Mouse (Mus musculus): Measurements from ENCODE around the gene Rab15.
A peak's percentile ranks its signal among the peaks of the same experiment; 100 is the strongest.
"Not testable (repeated sequence)": the region's sequence is repeated elsewhere in the genome, so short reads cannot be mapped to it uniquely, and the experiment has no call there.

Gene Rab15

DNA sequence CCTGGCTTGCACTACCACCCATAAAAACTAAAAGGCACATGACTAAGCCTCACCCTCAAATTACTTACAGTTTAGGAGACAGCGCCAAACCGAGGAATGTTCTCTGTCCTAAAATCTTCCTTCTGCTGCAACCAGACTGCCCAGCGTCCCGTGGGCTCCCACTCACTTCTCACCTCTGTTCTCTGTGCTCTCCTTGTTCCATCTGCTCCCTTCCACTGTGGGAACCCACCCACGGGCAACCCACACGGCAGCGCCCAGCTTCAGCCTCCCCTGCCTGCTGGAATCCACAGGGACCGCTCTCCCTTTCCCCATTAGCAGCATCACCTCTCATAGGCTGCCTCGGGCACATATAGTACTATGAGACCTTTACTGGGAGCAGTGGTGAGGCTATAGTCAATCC lies 3.8 kb downstream of the Rab15 start:
- no peak for DNase-seq (ENCODE audit: low spot score in 2 of 2)

DNA sequence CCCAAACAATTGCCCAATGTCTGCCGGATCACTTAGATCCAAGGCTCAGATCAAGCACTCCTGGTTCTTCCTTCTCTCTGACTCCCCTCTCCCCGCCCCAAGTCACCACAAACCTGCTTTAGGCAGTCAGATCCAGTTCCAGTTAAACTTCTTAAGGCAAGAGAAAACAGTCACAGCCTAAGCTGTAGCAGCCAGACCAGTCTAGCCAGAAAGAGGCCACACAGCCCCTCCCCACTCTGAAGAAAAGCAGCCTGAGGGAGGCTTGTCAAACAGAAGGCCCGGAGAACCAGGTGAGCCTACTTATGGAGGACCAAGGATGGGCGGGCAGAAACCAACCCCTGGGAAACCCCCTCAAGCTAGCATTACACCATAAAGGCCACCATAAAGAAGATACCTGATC lies 4.6 kb downstream of the Rab15 start:
- peak; percentile 38 to 71 for DNase-seq (ENCODE audit: low spot score in 2 of 2)

DNA sequence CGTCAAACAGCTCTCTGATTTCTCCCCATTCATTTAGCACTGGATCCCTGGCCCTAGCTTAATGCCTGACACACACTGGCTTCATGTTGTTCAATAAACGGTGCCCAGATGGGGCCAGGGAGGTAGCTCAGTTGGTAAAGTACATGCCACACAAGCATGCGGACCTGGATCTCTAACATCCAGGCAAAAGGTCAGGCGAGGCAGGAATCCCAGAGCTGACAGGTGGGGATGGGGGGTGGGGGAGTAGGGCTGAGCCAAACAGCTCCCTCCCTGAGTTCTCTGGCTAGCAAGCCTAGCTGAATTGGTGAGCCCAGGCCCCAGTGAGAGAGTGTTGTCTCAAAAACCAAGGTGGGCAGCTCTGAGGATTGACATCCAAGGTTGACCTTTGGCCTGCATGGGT lies 5.5 kb downstream of the Rab15 start:
- no peak for DNase-seq (ENCODE audit: low spot score in 2 of 2)

DNA sequence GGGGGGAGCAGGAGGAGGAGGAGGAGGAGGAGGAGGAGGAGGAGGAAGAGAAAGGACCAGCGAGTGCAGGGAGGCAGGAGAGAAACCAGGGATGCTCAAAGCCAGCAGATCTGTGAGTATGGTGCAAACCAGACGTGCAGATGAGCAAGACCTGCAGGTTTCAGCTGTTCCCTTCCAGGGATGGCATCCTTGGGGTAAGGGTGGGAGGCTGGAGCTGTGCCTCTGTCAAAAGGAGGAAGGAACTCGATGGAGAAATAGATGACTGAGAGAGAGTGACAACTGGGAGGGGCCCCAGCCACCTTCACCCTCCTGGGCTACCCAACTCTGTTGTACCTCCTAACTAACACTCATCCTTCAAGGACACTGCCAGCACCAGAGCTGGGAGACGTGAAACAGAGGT lies 6.0 kb downstream of the Rab15 start:
- no peak for DNase-seq (ENCODE audit: low spot score in 2 of 2)

DNA sequence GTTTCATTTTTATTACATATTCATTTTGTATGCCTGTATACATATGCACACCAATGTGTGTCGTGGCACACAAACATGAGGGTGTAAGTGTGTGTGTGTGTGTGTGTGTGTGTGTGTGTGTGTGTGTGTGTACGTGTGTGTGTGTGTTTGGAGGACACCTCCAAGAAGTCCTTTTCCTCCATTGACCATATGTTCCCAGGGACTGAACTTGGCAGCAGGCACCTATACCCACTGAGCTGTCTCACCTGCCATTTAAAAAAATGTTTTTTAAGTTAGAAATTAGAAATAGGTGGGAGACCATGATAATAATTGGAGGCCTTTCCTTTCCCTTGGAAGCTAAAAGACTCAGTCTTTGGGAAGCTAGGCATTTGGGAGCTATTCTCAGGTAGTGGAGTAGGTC lies 8.6 kb downstream of the Rab15 start:
- no peak for DNase-seq (ENCODE audit: low spot score in 2 of 2)

DNA sequence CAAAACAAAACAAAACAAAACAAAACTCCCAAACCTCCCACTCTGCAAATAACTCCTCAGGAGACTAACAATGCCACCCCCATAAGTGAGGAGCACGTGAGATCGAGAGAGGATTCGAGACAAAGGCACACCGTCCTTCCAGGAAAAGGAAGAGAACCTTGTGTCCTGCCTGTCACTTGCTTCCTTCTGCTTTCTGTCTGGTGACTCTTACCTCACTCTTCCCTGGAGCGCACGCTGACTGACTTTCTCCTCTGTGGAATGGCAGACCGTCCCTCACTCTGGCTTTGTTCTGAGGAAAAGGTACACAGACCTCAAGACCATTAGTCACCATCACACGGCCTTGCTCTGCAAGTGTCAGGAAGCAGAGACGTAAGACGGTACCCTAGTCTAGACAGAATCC lies 9.2 kb downstream of the Rab15 start:
- DNase-seq (ENCODE audit: low spot score in 2 of 2): no peak

DNA sequence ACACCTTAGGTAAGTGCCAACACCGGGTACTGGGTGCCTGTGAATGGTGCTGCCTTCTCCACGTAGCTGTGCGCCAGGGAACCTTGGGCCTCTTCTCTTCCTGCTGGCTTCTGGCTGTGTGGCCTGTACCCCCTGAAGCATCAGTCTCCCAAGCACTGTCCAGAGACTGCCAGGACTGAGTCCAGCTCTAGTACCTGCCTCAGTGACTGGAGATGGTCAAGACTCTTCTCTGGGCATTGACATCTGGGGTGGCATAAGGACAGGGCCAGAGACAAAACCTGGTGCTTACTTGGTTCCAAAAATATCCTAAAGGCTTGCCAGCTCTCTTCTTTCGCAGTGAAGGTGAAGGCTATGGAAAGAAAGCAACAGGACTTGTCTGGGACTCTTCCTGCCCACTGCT lies 11.7 kb downstream of the Rab15 start:
- no peak for DNase-seq (ENCODE audit: low spot score in 2 of 2)

DNA sequence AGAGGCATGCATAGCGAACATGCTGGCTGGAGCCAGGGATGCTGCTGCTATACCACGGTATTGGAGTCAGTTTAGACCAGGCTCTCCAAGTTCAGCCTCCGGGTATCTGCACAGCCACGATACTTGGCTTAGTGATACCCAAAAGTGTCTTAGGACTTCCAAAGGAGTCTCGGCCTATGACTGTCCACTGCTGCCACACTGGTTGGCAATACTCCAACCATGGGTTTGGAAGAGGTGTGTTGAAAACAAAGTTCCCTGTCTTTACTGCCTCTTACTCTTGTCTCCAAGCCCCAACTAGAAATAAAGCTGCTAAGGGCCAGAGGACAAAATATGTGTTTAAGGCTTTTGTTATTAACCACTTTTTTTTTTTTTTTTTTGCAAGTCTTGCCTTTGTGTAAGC lies 12.2 kb downstream of the Rab15 start:
- no peak for DNase-seq (ENCODE audit: low spot score in 2 of 2)

DNA sequence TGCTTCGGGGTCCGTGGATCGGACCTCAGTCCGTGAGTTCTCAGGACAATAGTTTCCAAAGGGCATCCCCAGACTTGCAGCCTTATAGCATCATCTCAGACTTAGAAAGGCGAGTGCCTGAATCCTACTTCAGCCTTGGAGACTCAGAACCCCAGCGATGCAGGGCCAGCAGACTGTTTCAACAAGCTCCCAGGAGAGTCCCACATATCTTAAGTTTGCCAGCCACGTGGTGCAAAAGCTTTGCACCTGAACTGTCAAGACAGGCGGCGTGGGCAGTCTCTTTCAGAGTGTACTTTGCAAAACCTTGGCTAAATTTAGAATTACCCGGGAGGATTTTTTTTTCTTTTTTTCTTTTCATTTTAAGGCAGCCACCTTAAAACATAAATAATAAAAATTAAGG lies 14.9 kb downstream of the Rab15 start:
- no peak for DNase-seq (ENCODE audit: low spot score in 2 of 2)

DNA sequence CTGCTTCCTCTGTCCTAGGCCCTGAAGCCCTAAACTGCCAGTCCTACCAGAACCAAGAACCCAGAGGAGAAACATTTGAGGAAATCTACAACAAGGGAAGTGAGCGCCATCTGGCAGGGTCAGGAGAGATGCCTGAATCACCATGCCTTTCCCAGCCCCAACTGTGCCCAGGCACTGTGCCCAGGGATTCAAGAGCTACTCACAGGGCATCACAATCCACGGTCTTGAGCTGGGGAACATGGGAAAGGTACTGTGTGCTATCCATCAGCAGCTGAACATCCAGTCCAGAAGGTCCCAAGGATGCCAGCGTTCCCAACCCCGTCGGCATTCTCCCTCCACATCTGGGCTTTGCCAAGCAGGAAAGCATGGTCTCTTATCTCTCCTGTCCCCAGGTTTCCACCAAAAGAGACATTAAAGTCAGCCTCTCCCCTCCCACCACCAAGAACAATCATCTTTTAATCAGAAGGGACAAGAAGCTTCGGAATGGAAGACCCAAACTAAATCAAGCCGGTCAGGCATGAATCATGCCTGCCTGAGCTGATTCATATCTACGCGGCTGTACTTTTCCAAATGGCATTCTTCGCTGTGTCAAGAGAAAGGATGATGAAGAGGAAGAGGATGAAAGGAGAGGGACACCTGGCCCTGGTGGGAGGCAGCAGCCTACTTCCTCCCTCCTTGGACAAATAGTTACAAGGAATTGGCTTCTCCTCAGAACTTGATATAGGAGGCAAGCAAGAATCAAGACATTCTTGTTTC lies 17.5 kb downstream of the Rab15 start:
- no peak for DNase-seq (ENCODE audit: low spot score in 2 of 2)

DNA sequence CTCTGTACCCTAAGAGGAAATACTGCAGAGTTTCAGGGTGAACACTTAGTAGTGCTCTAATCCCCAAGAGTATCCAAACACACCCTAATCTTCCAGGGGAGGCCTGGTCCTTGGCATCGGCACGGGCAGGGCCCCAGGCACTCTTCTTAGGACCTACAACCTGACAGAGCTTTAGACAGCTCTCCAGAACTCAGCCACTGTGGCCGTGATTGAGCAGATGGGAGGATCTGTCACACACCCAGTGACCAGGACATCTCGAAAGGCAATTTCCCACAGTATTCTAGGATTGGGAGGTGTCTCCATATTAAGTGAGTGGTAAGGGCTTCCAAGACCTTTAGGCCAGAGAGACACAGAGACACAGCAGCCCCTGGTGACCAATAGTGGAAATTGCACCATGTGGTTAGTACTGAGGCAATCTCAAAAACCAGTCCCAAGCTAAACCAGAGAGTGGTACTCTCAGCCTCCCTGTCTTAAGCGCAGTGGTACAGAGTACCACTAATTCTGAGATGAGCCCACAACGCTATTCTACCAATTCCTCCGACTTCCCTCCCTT lies 18.9 kb downstream of the Rab15 start:
- DNase-seq (ENCODE audit: low spot score in 2 of 2): no peak

DNA sequence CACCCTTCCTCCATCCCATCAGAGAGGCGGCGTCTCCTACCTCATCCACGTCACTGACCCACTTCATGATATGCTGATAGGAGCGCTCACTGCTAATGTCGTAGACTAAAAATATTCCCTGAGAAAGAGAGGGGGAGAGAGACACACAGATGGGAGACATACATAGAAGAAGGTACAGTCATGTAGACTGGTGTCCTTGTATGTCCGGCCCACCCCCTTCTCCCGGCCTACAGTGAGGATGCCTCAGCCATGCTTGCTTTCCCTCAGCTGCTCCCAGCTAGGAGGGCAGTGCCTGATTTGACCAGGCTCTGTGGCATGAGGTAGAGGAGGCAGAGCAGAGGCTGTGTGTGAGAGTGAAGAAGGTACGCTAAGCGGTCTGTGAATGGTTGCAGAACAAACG lies 19.7 kb downstream of the Rab15 start:
- DNase-seq (ENCODE audit: low spot score in 2 of 2): no peak

DNA sequence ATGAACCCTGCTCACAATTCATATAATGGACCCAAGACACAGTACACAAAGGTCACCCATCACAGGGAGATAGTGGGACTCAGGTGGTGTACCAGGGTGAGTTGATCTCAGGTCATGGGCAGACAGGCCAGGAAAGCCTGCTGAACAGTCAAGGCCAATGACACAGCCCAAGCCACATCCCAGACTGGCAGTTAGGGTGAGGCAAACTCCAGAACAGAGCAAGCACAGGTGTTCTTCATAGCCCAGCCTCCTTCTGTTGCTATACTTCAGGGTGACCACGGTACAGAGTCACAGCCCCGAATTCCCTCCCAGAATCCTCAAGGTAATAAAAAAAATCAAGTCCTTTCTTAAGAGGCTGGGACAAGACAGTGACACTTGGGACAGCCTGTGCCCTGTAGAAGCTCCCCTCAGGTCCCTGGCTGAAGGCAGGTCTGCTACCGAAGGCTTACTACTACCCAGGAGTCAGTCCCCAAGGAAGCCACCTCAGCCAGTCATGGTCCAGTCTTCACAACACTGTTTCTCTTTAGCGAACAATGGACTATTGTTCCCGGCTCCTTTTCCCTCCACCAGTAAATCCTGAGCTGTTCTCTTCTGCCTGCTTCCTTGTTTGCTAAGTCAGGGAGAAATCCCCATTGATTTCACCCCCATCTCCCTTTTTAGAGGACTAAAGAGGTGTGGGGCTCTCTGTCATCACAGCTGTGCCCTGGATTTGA lies 24.5 kb downstream of the Rab15 start:
- no peak for DNase-seq (ENCODE audit: low spot score in 2 of 2)

DNA sequence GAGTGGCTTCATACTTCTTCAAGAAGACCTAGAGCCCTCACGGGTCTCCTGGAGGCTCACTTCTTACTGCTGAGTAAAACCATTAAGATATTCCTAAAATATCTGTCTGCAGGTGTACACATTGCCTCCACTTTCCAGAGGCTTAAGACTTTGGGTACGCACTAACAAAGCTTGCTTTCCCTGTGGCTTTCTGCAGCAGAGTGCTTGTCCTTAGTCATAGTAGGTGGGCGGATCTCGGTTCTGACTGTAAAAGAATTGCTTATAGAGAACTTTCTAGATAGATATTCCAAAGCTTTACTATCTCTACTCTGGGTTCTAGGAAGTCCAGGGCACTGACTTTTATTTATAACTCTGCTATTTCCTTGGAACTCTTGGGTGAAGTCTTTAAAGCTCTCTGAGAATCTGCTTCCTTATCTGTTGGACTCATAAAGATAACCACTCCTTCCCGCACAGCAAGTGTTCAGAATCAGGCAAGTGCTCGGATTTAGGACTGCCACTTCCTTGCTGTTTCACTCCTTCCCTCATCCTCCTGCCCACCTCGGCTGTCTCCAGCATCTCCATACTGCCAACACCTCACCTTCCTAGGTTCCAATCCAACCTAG lies 25.7 kb downstream of the Rab15 start:
- DNase-seq (ENCODE audit: low spot score in 2 of 2): no peak

DNA sequence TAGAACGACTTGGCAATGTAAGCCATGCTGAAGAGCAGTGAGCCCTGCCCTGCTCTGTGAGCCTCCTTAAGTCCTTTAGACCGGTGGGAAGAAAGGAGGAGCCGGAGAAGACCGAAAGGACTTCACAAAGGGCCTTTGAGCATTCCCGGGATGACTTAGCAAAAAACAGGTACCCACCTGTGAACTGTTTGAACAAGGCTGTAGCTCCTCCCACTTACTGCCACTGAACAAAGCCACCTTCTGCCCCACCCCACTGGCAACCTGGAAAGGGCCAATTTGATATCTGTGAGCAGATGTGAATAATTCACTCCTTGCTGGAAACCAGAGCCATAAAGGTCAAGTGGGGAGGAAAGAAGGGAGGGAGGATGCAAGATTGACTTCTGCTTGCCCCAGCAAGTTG lies 27.4 kb downstream of the Rab15 start, which contains the start of gene Gpx2:
Gene Gpx2 (minus strand): TSS at position 205 of the 400 bp plus-strand sequence.
- peak in 1 of 2 experiments; percentile 36 for DNase-seq (ENCODE audit: low spot score in 2 of 2)

DNA sequence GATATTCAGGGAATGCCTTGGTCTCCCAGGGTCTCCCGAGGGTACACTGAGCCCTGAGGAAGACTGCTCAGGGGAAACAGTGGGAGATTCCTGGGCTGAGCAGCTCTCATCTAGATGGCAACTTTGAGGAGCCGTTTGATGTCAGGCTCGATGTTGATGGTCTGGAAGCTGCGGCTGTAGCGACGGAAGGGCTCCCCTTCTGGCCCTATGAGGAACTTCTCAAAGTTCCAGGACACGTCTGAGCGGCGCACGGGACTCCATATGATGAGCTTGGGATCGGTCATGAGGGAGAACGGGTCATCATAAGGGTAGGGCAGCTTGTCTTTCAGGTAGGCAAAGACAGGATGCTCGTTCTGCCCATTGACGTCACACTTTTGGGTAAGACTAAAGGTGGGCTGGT lies 30.2 kb downstream of the Rab15 start:
- DNase-seq (ENCODE audit: low spot score in 2 of 2): not testable (repeated sequence)

DNA sequence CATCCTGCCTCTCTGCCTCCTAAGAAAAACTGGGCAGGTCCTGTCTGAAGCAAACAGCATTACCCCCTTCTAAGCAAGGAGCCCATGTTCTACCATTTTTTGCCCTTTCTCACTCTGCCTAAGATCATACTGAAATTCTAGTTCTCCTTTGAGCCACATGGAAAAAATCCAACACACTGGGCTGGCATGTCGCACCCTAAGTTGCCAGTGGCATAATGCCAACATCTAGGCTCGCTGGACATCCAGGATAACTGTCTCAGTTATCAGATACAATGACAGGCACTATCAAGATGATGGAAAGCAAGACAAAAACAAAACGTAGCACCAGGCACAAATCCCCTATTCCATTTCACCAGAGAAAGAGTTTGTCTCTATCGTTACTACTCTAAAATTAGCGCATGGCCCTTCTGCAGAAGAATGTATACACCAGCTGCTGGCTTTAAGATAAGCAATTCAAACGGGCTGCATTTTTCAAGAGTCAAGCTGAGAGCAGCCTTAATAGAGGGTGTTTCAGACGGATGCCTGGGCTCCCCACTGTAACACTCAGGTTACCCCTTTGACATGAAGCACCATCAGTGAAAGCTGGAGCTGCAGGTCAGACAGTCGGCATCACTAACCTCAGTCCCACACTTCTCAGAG lies 32.1 kb downstream of the Rab15 start:
- DNase-seq (ENCODE audit: low spot score in 2 of 2): no peak

DNA sequence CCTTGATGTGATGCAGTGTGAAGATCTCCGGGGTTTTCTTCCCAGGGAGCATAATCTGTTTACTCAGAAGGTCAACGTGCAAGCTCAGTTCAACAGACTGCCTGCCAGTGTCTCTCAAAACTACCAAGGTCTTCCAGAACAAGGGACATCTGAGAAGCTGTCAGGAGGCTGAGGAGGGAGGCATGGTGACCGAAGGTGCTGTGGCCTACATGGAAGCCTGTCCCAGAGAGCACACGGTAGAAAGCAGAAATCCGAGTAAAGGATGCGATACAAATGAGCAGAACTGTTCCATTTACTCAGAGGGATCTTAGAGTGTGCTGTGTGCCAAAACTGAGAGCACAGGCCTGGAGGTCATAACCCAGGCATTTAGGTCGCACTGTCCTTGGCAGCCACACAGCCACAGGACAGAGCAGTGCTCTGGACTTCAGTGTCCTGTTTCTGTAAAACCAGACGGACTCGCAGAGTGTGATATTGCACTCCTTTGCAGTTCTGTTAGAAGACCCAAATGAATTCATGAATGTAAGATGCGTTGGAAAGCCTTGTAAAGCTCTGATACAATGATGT lies 38.6 kb downstream of the Rab15 start:
- DNase-seq (ENCODE audit: low spot score in 2 of 2): no peak

DNA sequence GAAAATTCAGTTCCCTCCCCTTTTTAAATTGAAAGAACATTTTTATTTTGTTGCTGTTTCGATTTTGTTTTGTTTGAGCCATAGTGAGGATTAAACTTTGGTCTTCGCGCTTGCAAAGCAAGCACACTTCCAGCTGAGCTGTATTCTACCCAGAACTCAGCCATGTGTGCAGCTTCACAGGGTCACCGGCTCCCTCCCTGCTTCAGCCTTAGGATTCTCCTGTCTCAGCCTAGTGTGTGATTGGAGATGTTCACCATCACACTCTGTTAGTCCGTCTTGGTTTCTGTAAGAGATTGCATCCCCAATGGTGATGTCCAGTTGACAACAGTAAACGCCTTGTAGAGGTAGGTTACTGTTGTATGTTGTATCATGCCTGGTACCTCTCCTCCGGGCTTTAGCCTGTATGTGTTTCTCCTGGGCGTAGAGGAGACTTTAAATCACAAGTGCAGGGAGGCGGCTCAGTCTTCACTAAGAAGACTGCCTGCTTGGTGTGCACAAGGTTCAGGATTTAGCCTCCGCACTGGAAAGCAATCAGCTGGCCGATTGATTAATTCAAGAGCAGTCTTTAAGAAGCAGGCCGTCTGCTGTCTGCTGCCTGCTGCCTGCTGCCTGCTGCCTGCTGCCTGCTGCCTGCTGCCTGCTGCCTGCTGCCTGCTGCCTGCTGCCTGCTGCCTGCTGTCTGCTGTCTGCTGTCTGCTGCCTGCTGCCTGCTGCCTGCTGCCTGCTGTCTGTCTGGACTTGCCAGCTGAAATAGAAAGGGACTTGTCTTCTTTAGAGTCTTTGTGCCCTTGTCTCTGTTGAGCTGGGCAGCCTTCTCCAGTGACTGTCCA lies 41.9 kb downstream of the Rab15 start:
- DNase-seq (ENCODE audit: low spot score in 2 of 2): no peak

DNA sequence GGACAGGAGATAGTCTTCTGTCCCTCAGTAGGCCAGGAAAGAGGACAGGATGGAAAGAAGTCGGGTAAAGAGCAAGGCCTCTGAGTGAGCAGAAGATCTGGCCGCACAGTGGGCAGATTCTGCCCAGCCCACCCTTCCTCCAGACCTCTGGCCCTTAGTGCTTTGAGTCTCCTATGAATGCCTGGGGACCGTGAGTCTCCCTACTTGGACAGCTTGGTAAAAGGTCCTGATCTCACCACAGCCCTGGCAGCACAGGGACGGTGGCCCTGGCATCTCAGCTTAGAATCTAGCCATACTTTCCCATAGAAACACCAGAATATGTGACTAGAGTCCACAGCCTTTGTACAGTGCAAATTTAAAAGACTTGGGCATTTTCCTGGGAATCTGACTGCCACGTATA lies 42.8 kb downstream of the Rab15 start:
- no peak for DNase-seq (ENCODE audit: low spot score in 2 of 2)

All from urinary bladder, adult 18-20 months (tissue).